Mouse (Mus musculus) embryonic fibroblast, embryonic 13.5 days (primary cell): ENCODE measurements around the gene Higd1c.

ENCODE experiments used
- CTCF ChIP-seq: IDR thresholded peaks from 2 replicates; pipeline ENCODE4 v1.5.1; 2011; ENCODE audit warnings: mild to moderate bottlenecking, control low read depth, low read length, moderate library complexity, borderline replicate concordance; ENCODE audit not compliant: insufficient read depth
- POLR2A ChIP-seq: IDR thresholded peaks from 2 replicates; pipeline ENCODE4 v1.6.1; 2011; ENCODE audit warnings: low read depth, mild to moderate bottlenecking, control low read depth, low read length, moderate library complexity

GRCm38 (mm10) chr15:100324021-100324591 lies 40.2 kb upstream of the Higd1c start:
- TF ChIP-seq POLR2A (no peak), CTCF (no peak)
